Mouse (Mus musculus) kidney, adult 2 months (tissue): ENCODE results near the gene Mical3. TPM values are rescaled to one million over a fixed set of nuclear protein-coding genes. Genes with fewer than 3 reads are reported as not detected.

Experiments used
- DNase-seq: peaks from one replicate; pipeline ENCODE4 v3.0.0; 2021
- H3K27ac ChIP-seq: fragments of 200-500 bp; 2 replicates; pipeline ENCODE4 v1.5.1; 2012; ENCODE audit warnings: low read depth, low read length, control low read depth, inconsistent platforms; ENCODE audit not compliant: insufficient read depth
- H3K27me3 ChIP-seq: fragments of 200-500 bp; replicated peaks from 2 replicates; pipeline ENCODE4 v1.6.1; 2012; ENCODE audit warnings: mild to moderate bottlenecking, moderate library complexity, low read length, inconsistent platforms; ENCODE audit not compliant: control insufficient read depth, insufficient read depth
- H3K36me3 ChIP-seq: fragments of 200-500 bp; 2 replicates; pipeline ENCODE4 v1.6.1; 2012; ENCODE audit warnings: mild to moderate bottlenecking, moderate library complexity, low read length, inconsistent platforms; ENCODE audit not compliant: control insufficient read depth, insufficient read depth
- H3K4me1 ChIP-seq: fragments of 200-500 bp; 2 replicates; pipeline ENCODE4 v1.6.1; 2011; ENCODE audit warnings: low read length; ENCODE audit not compliant: control insufficient read depth, insufficient read depth
- H3K4me3 ChIP-seq: fragments of 200-500 bp; 2 replicates; pipeline ENCODE4 v1.5.1; 2011; ENCODE audit warnings: mild to moderate bottlenecking, low read depth, low read length, control low read depth; ENCODE audit not compliant: insufficient read depth
- CTCF ChIP-seq: fragments of 200-500 bp; conservative IDR thresholded peaks from 2 replicates; pipeline ENCODE4 v1.5.1; 2011; ENCODE audit warnings: low read depth, mild to moderate bottlenecking, control low read depth, low read length, moderate library complexity, mixed read lengths; ENCODE audit not compliant: insufficient read depth, insufficient read length
- POLR2A ChIP-seq: fragments of 200-500 bp; IDR thresholded peaks from one replicate; pipeline ENCODE4 v1.6.1; 2011; ENCODE audit warnings: low read depth, low read length, control low read depth
- WGBS: fragments of 180-500 bp; shearing (Covaris S2); methylation state at CpG from one replicate; pipeline ENCODE4 v1.1.7; 2018; 5-methylcytosine and 5-hydroxymethylcytosine counted together
- polyA plus RNA-seq: library from polyadenylated mRNA; depleted of rRNA; stranded (reverse); fragments of >200 nt; gene quantifications from 2 replicates; pipeline ENCODE4 v1.2.3, GENCODE M21; 2012

Mical3 gene
- polyA plus RNA-seq, 1 experiment: 16.1 TPM

DNA sequence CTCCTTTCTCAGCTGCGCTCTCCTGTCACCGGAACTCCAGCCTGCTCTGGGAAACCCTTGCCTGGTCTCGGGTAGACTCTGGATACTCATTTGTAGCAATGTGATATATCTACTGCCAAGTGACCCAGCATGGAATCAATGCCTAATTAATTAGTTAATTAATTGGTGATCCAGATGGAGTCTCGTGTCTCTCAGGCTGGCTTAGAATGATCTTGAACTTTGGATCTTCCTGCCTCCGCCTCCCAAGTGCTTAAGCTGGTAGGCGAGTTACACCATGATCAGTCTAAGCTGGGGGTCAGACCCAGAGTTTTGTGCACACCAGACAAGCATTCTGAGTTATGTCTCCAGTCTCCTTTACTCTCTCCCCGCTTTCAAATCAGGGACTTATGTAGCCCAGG lies 189.7 kb downstream of the Mical3 start:
- H3K27ac ChIP-seq: peak overlapping the region; percentile 90
- H3K4me1 ChIP-seq: peaks cover 3% of the 10 kb centered on the region; the same call in 1 of the 2 replicates
- H3K4me3 ChIP-seq: no peak overlapping the region
- TF ChIP-seq POLR2A: no peak
- TF ChIP-seq CTCF: no peak
- no peaks in the 10 kb centered on the region for H3K27me3 ChIP-seq
- DNase-seq: peak; percentile 86
- no peaks in the 10 kb centered on the region for H3K36me3 ChIP-seq
- WGBS: 58% methylated on average over 7 of the region's 7 CpGs

DNA sequence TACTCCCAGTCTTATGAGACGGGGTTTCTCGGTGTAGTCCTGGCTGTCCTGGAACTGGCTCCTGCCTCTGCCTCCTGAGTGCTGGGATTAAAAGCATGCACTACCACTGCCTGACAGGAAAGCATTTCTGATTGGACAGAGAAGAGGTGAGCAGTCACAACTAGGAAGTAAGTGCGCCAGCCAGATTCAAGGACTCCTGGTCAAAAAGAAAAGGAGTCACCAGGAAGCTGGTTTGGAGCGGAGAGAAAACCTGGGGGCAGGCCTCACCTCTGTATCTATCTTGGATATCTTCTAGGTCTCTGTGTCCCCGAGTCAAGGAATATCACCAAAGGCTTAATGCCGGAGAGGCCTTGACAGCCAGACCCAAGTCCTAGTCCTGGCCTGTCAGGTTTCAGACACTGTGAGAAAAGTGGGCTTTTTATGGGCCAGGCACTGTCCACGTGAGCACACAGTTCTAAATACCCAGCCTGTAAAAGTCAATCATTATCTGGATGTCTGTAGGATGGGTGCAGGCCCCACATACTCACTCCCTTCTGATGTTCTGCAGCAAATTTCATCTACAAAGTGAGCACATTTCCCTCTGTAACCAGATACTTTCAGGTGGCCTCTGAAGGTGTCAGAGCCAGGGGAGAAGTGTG lies 190.2 kb downstream of the Mical3 start:
- Histone ChIP-seq H3K27me3 (no peaks in the 10 kb centered on the region), H3K27ac (peak overlapping the region; percentile 85), H3K36me3 (no peaks in the 10 kb centered on the region), H3K4me3 (no peak overlapping the region), H3K4me1 (peaks cover 3% of the 10 kb centered on the region; the same call in 1 of the 2 replicates)
- no peak for TF ChIP-seq POLR2A
- TF ChIP-seq CTCF: no peak
- 60% methylated on average over 7 of the region's 7 CpGs for WGBS
- peak; percentile 63 for DNase-seq

DNA sequence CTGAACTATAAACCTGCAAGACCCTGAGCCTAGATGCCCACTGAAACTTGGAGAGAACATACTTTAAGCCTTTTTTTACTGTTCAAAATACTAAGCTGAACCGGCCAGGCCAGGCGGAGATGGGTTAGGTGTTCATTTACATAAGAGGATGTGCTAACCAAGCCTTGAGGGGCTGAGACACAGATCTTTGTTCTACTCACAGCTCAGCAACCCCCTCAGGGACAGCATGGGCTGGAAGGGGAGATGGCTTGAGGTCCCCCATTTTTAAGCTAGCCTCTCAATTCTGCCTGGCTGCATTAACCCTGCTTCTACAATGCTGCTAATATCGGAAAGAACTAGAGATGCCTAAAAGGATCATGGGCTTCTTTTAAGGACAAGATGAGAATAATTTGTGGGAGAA lies 191.0 kb downstream of the Mical3 start:
- H3K4me3 ChIP-seq: no peak overlapping the region
- DNase-seq: no peak
- no peaks in the 10 kb centered on the region for H3K36me3 ChIP-seq
- 82% methylated on average over 3 of the region's 3 CpGs for WGBS
- H3K27me3 ChIP-seq: no peaks in the 10 kb centered on the region
- H3K4me1 ChIP-seq: peaks cover 3% of the 10 kb centered on the region; the same call in 1 of the 2 replicates
- TF ChIP-seq POLR2A (no peak), CTCF (no peak)
- 0 out of 2 replicates have a peak overlapping the region, but pooled peaks have one; percentile 9 for H3K27ac ChIP-seq

DNA sequence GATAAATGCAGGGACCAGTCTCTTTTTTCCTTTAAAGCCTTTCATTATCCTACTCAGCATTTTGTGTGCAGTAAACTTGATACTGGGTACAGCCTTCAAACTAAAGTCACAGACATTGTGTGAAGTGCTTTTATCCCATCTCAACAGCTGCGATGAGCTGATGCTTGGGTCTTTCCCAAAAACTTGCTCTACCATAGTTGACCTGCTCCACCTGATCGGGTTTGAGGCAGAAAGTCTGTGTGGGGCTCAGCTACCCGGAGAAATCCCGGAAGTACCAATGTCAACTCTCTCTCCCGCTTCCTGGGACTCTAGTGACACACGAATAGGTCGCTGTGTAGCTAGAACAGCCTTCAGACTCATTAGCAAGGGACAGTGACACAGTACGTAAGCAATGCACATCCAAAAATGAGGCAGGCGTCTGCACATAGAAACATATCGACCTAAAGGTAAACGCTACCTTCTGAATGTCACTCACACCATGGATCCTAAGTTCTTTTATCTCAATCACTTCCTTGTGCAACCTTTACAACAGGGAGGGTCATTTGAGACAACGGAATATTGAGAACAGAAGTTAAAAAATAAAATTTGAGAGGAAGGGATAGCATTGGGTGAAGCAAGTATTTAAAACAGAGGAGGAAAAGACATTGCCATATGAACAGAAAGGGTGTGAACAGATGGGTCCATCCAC lies 191.9 kb downstream of the Mical3 start:
- Histone ChIP-seq H3K27me3 (no peaks in the 10 kb centered on the region), H3K36me3 (no peaks in the 10 kb centered on the region), H3K4me1 (peaks cover 3% of the 10 kb centered on the region; the same call in 1 of the 2 replicates), H3K27ac (no peak overlapping the region), H3K4me3 (no peak overlapping the region)
- no peak for DNase-seq
- 90% methylated on average over 12 of the region's 12 CpGs for WGBS
- TF ChIP-seq CTCF (no peak), POLR2A (no peak)

DNA sequence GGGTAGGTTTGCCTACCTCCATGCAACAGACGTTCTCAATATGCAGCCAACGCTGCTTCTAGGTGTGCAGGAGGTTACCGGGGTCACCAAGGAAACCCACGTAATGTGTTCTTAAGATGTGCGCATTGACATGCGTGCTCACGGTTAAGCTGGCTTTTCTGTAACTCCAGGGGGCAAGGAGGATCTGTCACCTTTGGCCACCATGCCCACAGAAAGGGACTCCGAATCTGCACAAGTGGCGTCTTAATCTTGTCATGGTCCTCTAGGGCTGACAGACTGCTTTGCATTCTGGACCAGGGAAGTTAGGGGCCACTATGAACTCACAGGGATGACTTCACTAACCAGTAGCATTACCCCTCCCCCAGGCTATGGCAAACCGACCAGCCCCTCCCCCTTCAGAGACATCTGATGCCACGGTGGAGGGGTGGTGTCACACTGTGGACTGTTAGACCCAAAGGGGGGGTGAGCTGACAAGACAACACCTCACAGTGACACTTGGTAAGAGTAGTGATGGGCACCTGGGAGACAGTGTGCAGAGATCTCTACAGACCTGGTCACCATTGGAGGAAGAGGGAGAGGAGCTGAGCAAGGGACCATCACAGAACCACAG lies 192.7 kb downstream of the Mical3 start:
- Histone ChIP-seq H3K4me1 (peaks cover 3% of the 10 kb centered on the region; the same call in 1 of the 2 replicates), H3K27me3 (no peaks in the 10 kb centered on the region), H3K36me3 (no peaks in the 10 kb centered on the region), H3K27ac (no peak overlapping the region), H3K4me3 (no peak overlapping the region)
- 79% methylated on average over 11 of the region's 11 CpGs for WGBS
- no peak for DNase-seq
- TF ChIP-seq CTCF (no peak), POLR2A (no peak)

DNA sequence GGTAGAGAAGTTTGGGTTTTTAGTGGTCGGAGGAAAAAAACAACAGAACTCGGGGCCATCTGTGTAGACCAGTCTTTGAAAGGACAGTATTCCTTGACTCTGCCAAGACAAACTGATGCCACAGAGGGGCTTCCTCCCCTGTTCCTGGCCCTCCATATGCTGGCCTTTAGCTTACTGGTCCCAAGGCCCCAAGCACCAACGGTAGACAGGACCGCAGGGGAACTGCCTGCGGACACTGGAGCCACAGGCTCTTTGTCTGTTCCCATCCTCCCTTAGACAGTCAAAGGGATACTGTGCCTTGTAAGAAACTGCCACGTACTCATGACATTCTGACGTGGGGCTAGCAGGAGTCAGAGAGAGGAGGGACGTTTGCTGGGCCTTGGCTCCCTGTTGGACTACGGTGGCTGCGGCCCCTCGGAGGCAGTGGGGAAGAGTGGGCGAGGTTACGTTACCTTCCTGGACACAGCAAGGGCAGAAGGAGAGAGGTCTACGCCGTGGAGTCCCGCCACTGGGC lies 193.6 kb downstream of the Mical3 start:
- TF ChIP-seq POLR2A: no peak
- no peak for TF ChIP-seq CTCF
- peaks cover 2% of the 10 kb centered on the region; the same call in 1 of the 2 replicates for H3K4me1 ChIP-seq
- no peak overlapping the region for H3K27ac ChIP-seq
- DNase-seq: no peak
- 86% methylated on average over 16 of the region's 16 CpGs for WGBS
- no peak overlapping the region for H3K4me3 ChIP-seq
- H3K36me3 ChIP-seq: no peaks in the 10 kb centered on the region
- no peaks in the 10 kb centered on the region for H3K27me3 ChIP-seq

DNA sequence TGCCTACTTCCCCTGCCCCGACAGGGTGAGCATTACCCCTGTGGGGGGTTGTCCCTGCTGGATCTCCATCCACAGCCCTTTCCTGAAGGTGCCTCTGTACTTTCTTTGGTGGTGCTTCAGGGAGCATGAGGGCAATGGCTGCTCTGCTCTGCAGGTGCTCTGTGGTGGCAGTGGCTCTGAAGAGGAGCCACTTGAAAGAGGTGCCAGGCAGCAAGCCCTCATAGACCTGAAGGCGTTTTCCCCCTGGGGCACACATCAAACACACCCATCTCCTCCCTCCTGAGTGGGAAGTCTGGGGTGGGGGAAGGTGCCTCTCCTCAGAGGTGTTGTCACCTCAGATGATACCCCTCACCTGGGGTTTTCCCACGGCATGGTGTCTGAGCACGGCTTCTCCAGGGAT lies 196.6 kb downstream of the Mical3 start:
- H3K4me3 ChIP-seq: no peak overlapping the region
- H3K27ac ChIP-seq: no peak overlapping the region
- H3K27me3 ChIP-seq: no peaks in the 10 kb centered on the region
- TF ChIP-seq POLR2A: no peak
- no peak for TF ChIP-seq CTCF
- no peak for DNase-seq
- H3K4me1 ChIP-seq: no peaks in the 10 kb centered on the region
- H3K36me3 ChIP-seq: no peaks in the 10 kb centered on the region; the same call in 1 of the 2 replicates
- WGBS: 78% methylated on average over 4 of the region's 4 CpGs
